ENCODE assay signal across 10 mouse cellular contexts in the genomic region with DNA sequence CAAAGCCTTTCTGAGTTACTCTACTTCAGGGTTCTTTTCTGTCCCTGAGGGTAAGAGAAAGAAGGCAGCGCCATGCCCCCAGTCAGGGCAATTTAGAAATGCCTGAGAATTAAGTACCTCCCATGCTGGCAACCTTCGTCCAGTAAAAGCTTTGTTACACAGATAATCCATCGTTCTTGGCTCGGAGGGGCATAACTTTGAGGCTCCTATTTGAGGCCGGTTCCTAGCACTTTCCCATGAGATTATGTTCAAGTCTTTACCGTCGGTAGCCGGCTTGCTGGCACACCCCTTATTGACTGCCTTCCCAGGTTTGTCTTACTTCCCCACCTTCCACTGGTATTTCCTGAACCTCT. TPM values are rescaled to one million over a fixed set of nuclear protein-coding genes. Genes with fewer than 3 reads are reported as not detected.
DNase-seq lines count a peak whose midpoint lies in the region; ATAC-seq and TF ChIP-seq lines count a peak whose summit lies in the region.
"Had no signal": no experiment of that assay in that cellular context is flagged by ENCODE, and none has a peak within 500 bp of the region (broad histone marks: within the 10 kb centered on the region; RNA-seq: fewer than 3 reads in every experiment).

No protein-coding gene starts in this region.

- H3K4me3 ChIP-seq in kidney, embryonic 16.5 days (ENCODE audit: low read length): no peak overlapping the region
- peak overlapping the region; percentile 5; the same call in 1 of the 2 replicates for H3K4me3 ChIP-seq in forebrain, embryonic 14.5 days (ENCODE audit: low read depth, low read length)
- no peak overlapping the region for H3K4me3 ChIP-seq in midbrain, embryonic 12.5 days
- H3K4me3 ChIP-seq: myocyte had no signal

- H3K4me2 ChIP-seq in kidney, embryonic 16.5 days (replicated peaks; ENCODE audit: low read depth, low read length): 0 out of 2 replicates have a peak overlapping the region, but pooled peaks have one; percentile 6
- H3K4me2 ChIP-seq in forebrain, embryonic 14.5 days (ENCODE audit: low read length): peak overlapping the region; percentile 28
- H3K4me2 ChIP-seq in midbrain, embryonic 12.5 days (replicated peaks): no peak overlapping the region

- H3K4me1 ChIP-seq in kidney, embryonic 16.5 days (ENCODE audit: insufficient read depth, low read length): no peaks in the 10 kb centered on the region; the same call in 1 of the 2 replicates
- peaks cover 4% of the 10 kb centered on the region; the same call in 1 of the 2 replicates for H3K4me1 ChIP-seq in forebrain, embryonic 14.5 days (ENCODE audit: control insufficient read depth, insufficient read depth, low read length)
- peaks cover 6% of the 10 kb centered on the region; the same call in 1 of the 2 replicates for H3K4me1 ChIP-seq in midbrain, embryonic 12.5 days

- H3K9me3 ChIP-seq in kidney, embryonic 16.5 days (ENCODE audit: low read length): no peaks in the 10 kb centered on the region
- no peaks in the 10 kb centered on the region for H3K9me3 ChIP-seq in forebrain, embryonic 14.5 days (replicated peaks; ENCODE audit: control insufficient read depth, low read length)
- no peaks in the 10 kb centered on the region for H3K9me3 ChIP-seq in midbrain, embryonic 12.5 days

- ATAC-seq in kidney, embryonic 16.5 days (ENCODE audit: low FRiP score, low TSS enrichment): no peak
- ATAC-seq in forebrain, embryonic 14.5 days: peak; percentile 65
- ATAC-seq in midbrain, embryonic 12.5 days (ENCODE audit: low FRiP score, low read depth): 0 out of 2 replicates have a peak, but pooled peaks have one; percentile 5

- no peak overlapping the region for H3K27ac ChIP-seq in kidney, embryonic 16.5 days (ENCODE audit: low read length)
- H3K27ac ChIP-seq in forebrain, embryonic 14.5 days (ENCODE audit: low read depth, low read length): 0 out of 2 replicates have a peak overlapping the region, but pooled peaks have one; percentile 63
- H3K27ac ChIP-seq in midbrain, embryonic 12.5 days (replicated peaks): no peak overlapping the region
- H3K27ac ChIP-seq: liver, embryonic 14.5 days had no signal

- 66% methylated on average over 8 of the region's 8 CpGs for WGBS in kidney, embryonic 16.5 days
- 18% methylated on average over 8 of the region's 8 CpGs for WGBS in forebrain, embryonic 14.5 days
- 60% methylated on average over 8 of the region's 8 CpGs for WGBS in midbrain, embryonic 12.5 days

- no peaks in the 10 kb centered on the region for H3K36me3 ChIP-seq in kidney, embryonic 16.5 days (ENCODE audit: insufficient read depth, low read length)
- H3K36me3 ChIP-seq in forebrain, embryonic 14.5 days (ENCODE audit: control insufficient read depth, insufficient read depth, low read length): no peaks in the 10 kb centered on the region
- H3K36me3 ChIP-seq in midbrain, embryonic 12.5 days: no peaks in the 10 kb centered on the region

- no peak for TF ChIP-seq CTCF in brain, embryonic 14.5 days (IDR thresholded peaks at IDR 0.05; ENCODE audit: borderline replicate concordance, extremely low read depth, insufficient read depth, insufficient read length)

- DNase-seq in kidney, postnatal 36 days: no peak
- peak; percentile 88 for DNase-seq in brain, embryonic 14.5 days (ENCODE audit: low read depth)
- DNase-seq in forebrain, embryonic 14.5 days (ENCODE audit: low spot score): peak; percentile 72
- no peak for DNase-seq in testis, postnatal 14 days (ENCODE audit: low spot score)
- no peak for DNase-seq in spleen, postnatal 14 days (ENCODE audit: low spot score in 2 of 2)
- DNase-seq in ovary, adult 18-20 months (ENCODE audit: low spot score): no peak

- TF ChIP-seq POLR2A in brain, embryonic 14.5 days (IDR thresholded peaks at IDR 0.05; ENCODE audit: borderline replicate concordance, extremely low read depth, insufficient read depth, insufficient read length, poor library complexity, severe bottlenecking): no peak

- H3K27me3 ChIP-seq in kidney, embryonic 16.5 days (ENCODE audit: insufficient read depth, low read length): no peaks in the 10 kb centered on the region
- H3K27me3 ChIP-seq in forebrain, embryonic 14.5 days (replicated peaks; ENCODE audit: control insufficient read depth, insufficient read depth, low read length): no peaks in the 10 kb centered on the region
- no peaks in the 10 kb centered on the region for H3K27me3 ChIP-seq in midbrain, embryonic 12.5 days

- H3K9ac ChIP-seq in kidney, embryonic 16.5 days (replicated peaks; ENCODE audit: low read length): no peak overlapping the region
- no peak overlapping the region; the same call in 1 of the 2 replicates for H3K9ac ChIP-seq in forebrain, embryonic 14.5 days (ENCODE audit: low read length)
- H3K9ac ChIP-seq in midbrain, embryonic 12.5 days (replicated peaks): no peak overlapping the region
- H3K9ac ChIP-seq: liver, embryonic 14.5 days had no signal

RNA-seq across cellular contexts. Expression of a gene that starts 10.8 kb away (rescaled TPM):
- polyA plus RNA-seq in kidney, embryonic 16.5 days (2015; fragmentation: Nextera tagmentation; extraction: Ambion mirVana): 29.0 and 32.5 TPM in 2 replicates
- polyA plus RNA-seq in brain, embryonic 14.5 days (2012; rRNA removed): 39.6 and 61.3 TPM in 2 replicates
- polyA plus RNA-seq in forebrain, embryonic 14.5 days (2014; fragmentation: Nextera tagmentation; extraction: Ambion mirVana): 87.4 and 91.1 TPM in 2 replicates
- polyA plus RNA-seq in midbrain, embryonic 12.5 days (2016; fragmentation: Nextera tagmentation; extraction: Ambion mirVana): 115 and 116 TPM in 2 replicates

RNA-seq across cellular contexts. Expression of a gene that starts 13.2 kb away (rescaled TPM):
- polyA plus RNA-seq in kidney, embryonic 16.5 days (2015; fragmentation: Nextera tagmentation; extraction: Ambion mirVana): 309 and 369 TPM in 2 replicates
- 70.5 and 87.7 TPM in 2 replicates for polyA plus RNA-seq in brain, embryonic 14.5 days (2012; rRNA removed)
- 186 and 201 TPM in 2 replicates for polyA plus RNA-seq in forebrain, embryonic 14.5 days (2014; fragmentation: Nextera tagmentation; extraction: Ambion mirVana)
- 531 and 557 TPM in 2 replicates for polyA plus RNA-seq in midbrain, embryonic 12.5 days (2016; fragmentation: Nextera tagmentation; extraction: Ambion mirVana)

RNA-seq across cellular contexts. Expression of a gene that starts 42.7 kb away (rescaled TPM):
- polyA plus RNA-seq in kidney, embryonic 16.5 days (2015; fragmentation: Nextera tagmentation; extraction: Ambion mirVana): not detected in 2 replicates
- 5.3 and 5.7 TPM in 2 replicates for polyA plus RNA-seq in brain, embryonic 14.5 days (2012; rRNA removed)
- 6.9 and 10.1 TPM in 2 replicates for polyA plus RNA-seq in forebrain, embryonic 14.5 days (2014; fragmentation: Nextera tagmentation; extraction: Ambion mirVana)
- 0.69 TPM in 1 of 2 replicates, not detected in the other for polyA plus RNA-seq in midbrain, embryonic 12.5 days (2016; fragmentation: Nextera tagmentation; extraction: Ambion mirVana)
- polyA plus RNA-seq: liver, embryonic 14.5 days; myocyte had no signal

Comparison
In these comparisons a context has a peak if more than half of its experiments do, and no peak if none do; other contexts are left out.
1. DNase-seq: peak in brain, embryonic 14.5 days (single experiment) and forebrain, embryonic 14.5 days (single experiment); none in kidney, postnatal 36 days (0 of 2), testis, postnatal 14 days (single experiment), spleen, postnatal 14 days (0 of 2) and ovary, adult 18-20 months (single experiment).